Mouse (Mus musculus) MEL (cell line): ENCODE data around the gene Stkld1. TPM values are rescaled to one million over a fixed set of nuclear protein-coding genes. Genes with fewer than 3 reads are reported as not detected.

Source experiments
- DNase-seq: peaks from one replicate; pipeline ENCODE4 v3.0.0; 2011; ENCODE audit warnings: low read depth, low spot score
- H3K27ac ChIP-seq: 2 replicates; pipeline ENCODE4 v1.5.1; 2012; ENCODE audit warnings: low read depth, mild to moderate bottlenecking, control low read depth, low read length, moderate library complexity; ENCODE audit not compliant: control insufficient read depth
- H3K27me3 ChIP-seq, 2 experiments: fragments of 150-350 bp in 1 of 2; sonication (generic) in 1 of 2; 2 replicates each; pipeline ENCODE4 v1.6.1; 2012; ENCODE audit warnings: low read length in 2 of 2, mild to moderate bottlenecking in 2 of 2, improper control_type of control experiment in 1 of 2, moderate library complexity in 1 of 2; ENCODE audit not compliant: insufficient read depth in 2 of 2, control insufficient read depth in 1 of 2
- H3K36me3 ChIP-seq, 2 experiments: 2 replicates each; pipeline ENCODE4 v1.6.1; 2012 to 2014; ENCODE audit warnings: low read length in 2 of 2, improper control_type of control experiment in 1 of 2, inconsistent platforms in 1 of 2, mild to moderate bottlenecking in 1 of 2; ENCODE audit not compliant: insufficient read depth in 2 of 2, control insufficient read depth in 1 of 2
- H3K4me1 ChIP-seq, 2 experiments: fragments of 150-350 bp in 1 of 2; sonication (generic) in 1 of 2; 2 replicates each; pipeline ENCODE4 v1.6.1; 2012; ENCODE audit warnings: low read length in 2 of 2, improper control_type of control experiment in 1 of 2, mild to moderate bottlenecking in 1 of 2; ENCODE audit not compliant: insufficient read depth in 2 of 2, control insufficient read depth in 1 of 2
- H3K4me3 ChIP-seq, 2 experiments: fragments of 150-350 bp in 1 of 2; sonication (generic) in 1 of 2; 2 replicates each; pipeline ENCODE4 v1.5.1; 2012; ENCODE audit warnings: low read depth in 2 of 2, low read length in 2 of 2, mild to moderate bottlenecking in 2 of 2, moderate library complexity in 2 of 2, control low read depth in 1 of 2, improper control_type of control experiment in 1 of 2; ENCODE audit not compliant: control insufficient read depth in 1 of 2, insufficient read depth in 1 of 2
- H3K79me2 ChIP-seq: 2 replicates; pipeline ENCODE4 v1.6.1; 2012; ENCODE audit warnings: mild to moderate bottlenecking, low read length, moderate library complexity; ENCODE audit not compliant: control insufficient read depth, poor library complexity, insufficient read depth
- H3K9ac ChIP-seq: 2 replicates; pipeline ENCODE4 v1.6.1; 2012; ENCODE audit warnings: low read depth, mild to moderate bottlenecking, control low read depth, low read length, moderate library complexity; ENCODE audit not compliant: control insufficient read depth, poor library complexity, severe bottlenecking
- H3K9me3 ChIP-seq: fragments of 150-350 bp; sonication (generic); replicated peaks from 2 replicates; pipeline ENCODE4 v1.6.1; 2012; ENCODE audit warnings: mild to moderate bottlenecking, low read length, improper control_type of control experiment, moderate library complexity; ENCODE audit not compliant: insufficient read depth
- BHLHE40 ChIP-seq: IDR thresholded peaks from 2 replicates; pipeline ENCODE4 v1.6.1; 2012; ENCODE audit warnings: low read depth, mild to moderate bottlenecking, inconsistent platforms, low read length, improper control_type of control experiment, borderline replicate concordance
- CHD1 ChIP-seq: IDR thresholded peaks from 2 replicates; pipeline ENCODE4 v1.6.1; 2012; ENCODE audit warnings: low read depth, mild to moderate bottlenecking, inconsistent platforms, low read length, improper control_type of control experiment
- CHD2 ChIP-seq: IDR thresholded peaks from 2 replicates; pipeline ENCODE4 v1.6.1; 2011; ENCODE audit warnings: low read length, improper control_type of control experiment
- CTCF ChIP-seq, 3 experiments: IDR thresholded peaks in 2 of 3; conservative IDR thresholded peaks in 1 of 3; 2 replicates each; pipeline ENCODE4 v1.5.1; 2011 to 2012; ENCODE audit warnings: low read length in 3 of 3, low read depth in 2 of 3, mild to moderate bottlenecking in 2 of 3, improper control_type of control experiment in 1 of 3, inconsistent platforms in 1 of 3, mixed read lengths in 1 of 3, moderate library complexity in 1 of 3; ENCODE audit not compliant: control insufficient read depth in 1 of 3, insufficient read depth in 1 of 3, poor library complexity in 1 of 3, severe bottlenecking in 1 of 3
- E2F4 ChIP-seq: IDR thresholded peaks from 2 replicates; pipeline ENCODE4 v1.6.1; 2011; ENCODE audit warnings: low read depth, low read length, improper control_type of control experiment, borderline replicate concordance
- ELF1 ChIP-seq: IDR thresholded peaks from 2 replicates; pipeline ENCODE4 v1.6.1; 2014; ENCODE audit warnings: low read depth, mild to moderate bottlenecking, inconsistent platforms, low read length, improper control_type of control experiment, moderate library complexity
- EP300 ChIP-seq, 2 experiments: IDR thresholded peaks; 2 replicates each; pipeline ENCODE4 v1.6.1; 2011; ENCODE audit warnings: improper control_type of control experiment in 2 of 2, low read length in 2 of 2, low read depth in 1 of 2, mild to moderate bottlenecking in 1 of 2
- ETS1 ChIP-seq: IDR thresholded peaks from 2 replicates; pipeline ENCODE4 v1.6.1; 2012; ENCODE audit warnings: low read depth, mild to moderate bottlenecking, inconsistent platforms, low read length, improper control_type of control experiment, moderate library complexity
- GABPA ChIP-seq: IDR thresholded peaks from 2 replicates; pipeline ENCODE4 v1.6.1; 2012; ENCODE audit warnings: low read depth, mild to moderate bottlenecking, inconsistent platforms, low read length, improper control_type of control experiment, moderate library complexity
- GATA1 ChIP-seq: IDR thresholded peaks from 2 replicates; pipeline ENCODE4 v1.6.1; 2011; ENCODE audit warnings: low read depth, low read length, improper control_type of control experiment
- HCFC1 ChIP-seq: IDR thresholded peaks from 2 replicates; pipeline ENCODE4 v1.6.1; 2012; ENCODE audit warnings: low read depth, mild to moderate bottlenecking, inconsistent platforms, low read length, improper control_type of control experiment, moderate library complexity
- JUND ChIP-seq: IDR thresholded peaks from 2 replicates; pipeline ENCODE4 v1.6.1; 2011; ENCODE audit warnings: low read depth, mild to moderate bottlenecking, improper control_type of control experiment, low read length
- KAT2A ChIP-seq: conservative IDR thresholded peaks from 2 replicates; pipeline ENCODE4 v1.6.1; 2012; ENCODE audit warnings: low read depth, low read length, improper control_type of control experiment, inconsistent platforms
- MAFK ChIP-seq: IDR thresholded peaks from 2 replicates; pipeline ENCODE4 v1.6.1; 2011; ENCODE audit warnings: low read depth, mild to moderate bottlenecking, low read length, improper control_type of control experiment, borderline replicate concordance
- MAX ChIP-seq: IDR thresholded peaks from 2 replicates; pipeline ENCODE4 v1.6.1; 2011; ENCODE audit warnings: low read length, improper control_type of control experiment
- MEF2A ChIP-seq: IDR thresholded peaks from 2 replicates; pipeline ENCODE4 v1.6.1; 2014; ENCODE audit warnings: low read depth, mild to moderate bottlenecking, inconsistent platforms, low read length, improper control_type of control experiment; ENCODE audit not compliant: poor library complexity, insufficient replicate concordance, severe bottlenecking; ENCODE audit errors: extremely low read depth
- MXI1 ChIP-seq: IDR thresholded peaks from 2 replicates; pipeline ENCODE4 v1.6.1; 2011; ENCODE audit warnings: mild to moderate bottlenecking, low read depth, low read length, improper control_type of control experiment
- MYB ChIP-seq: IDR thresholded peaks from 2 replicates; pipeline ENCODE4 v1.6.1; 2011; ENCODE audit warnings: mild to moderate bottlenecking, low read depth, low read length, improper control_type of control experiment
- NELFE ChIP-seq: IDR thresholded peaks from 2 replicates; pipeline ENCODE4 v1.6.1; 2011; ENCODE audit warnings: low read depth, low read length, improper control_type of control experiment
- NRF1 ChIP-seq: IDR thresholded peaks from 2 replicates; pipeline ENCODE4 v1.6.1; 2014; ENCODE audit warnings: low read depth, mild to moderate bottlenecking, inconsistent platforms, low read length, improper control_type of control experiment, moderate library complexity; ENCODE audit not compliant: poor library complexity, insufficient read depth, severe bottlenecking
- POLR2A ChIP-seq, 2 experiments: IDR thresholded peaks; 2 replicates each; pipeline ENCODE4 v1.6.1; 2011 to 2012; ENCODE audit warnings: low read length in 2 of 2, mild to moderate bottlenecking in 2 of 2, control low read depth in 1 of 2, improper control_type of control experiment in 1 of 2, low read depth in 1 of 2, moderate library complexity in 1 of 2; ENCODE audit not compliant: control insufficient read depth in 1 of 2, insufficient read depth in 1 of 2, poor library complexity in 1 of 2
- POLR2AphosphoS2 ChIP-seq: IDR thresholded peaks from 2 replicates; pipeline ENCODE4 v1.6.1; 2011; ENCODE audit warnings: low read length, improper control_type of control experiment
- POLR2AphosphoS5 ChIP-seq: IDR thresholded peaks from 2 replicates; pipeline ENCODE4 v1.6.1; 2012; ENCODE audit warnings: low read depth, borderline replicate concordance, mild to moderate bottlenecking, inconsistent platforms, low read length, moderate library complexity, mixed read lengths
- RAD21 ChIP-seq: IDR thresholded peaks from 2 replicates; pipeline ENCODE4 v1.6.1; 2011; ENCODE audit warnings: mild to moderate bottlenecking, low read depth, low read length, improper control_type of control experiment
- RCOR1 ChIP-seq: IDR thresholded peaks from 2 replicates; pipeline ENCODE4 v1.6.1; 2012; ENCODE audit warnings: low read depth, mild to moderate bottlenecking, inconsistent platforms, low read length, improper control_type of control experiment
- SMC3 ChIP-seq: IDR thresholded peaks from 2 replicates; pipeline ENCODE4 v1.6.1; 2011; ENCODE audit warnings: low read depth, low read length, improper control_type of control experiment
- TAL1 ChIP-seq: IDR thresholded peaks from 2 replicates; pipeline ENCODE4 v1.6.1; 2012; ENCODE audit warnings: mild to moderate bottlenecking, inconsistent platforms, low read length, moderate library complexity, mixed read lengths
- TBP ChIP-seq: IDR thresholded peaks from 2 replicates; pipeline ENCODE4 v1.8.0; 2011; ENCODE audit warnings: low read depth, low read length, improper control_type of control experiment
- TCF12 ChIP-seq: IDR thresholded peaks from 2 replicates; pipeline ENCODE4 v1.6.1; 2014; ENCODE audit warnings: low read depth, mild to moderate bottlenecking, inconsistent platforms, low read length, improper control_type of control experiment, moderate library complexity
- UBTF ChIP-seq: IDR thresholded peaks from 2 replicates; pipeline ENCODE4 v1.6.1; 2012; ENCODE audit warnings: low read depth, mild to moderate bottlenecking, inconsistent platforms, low read length, improper control_type of control experiment, moderate library complexity, borderline replicate concordance; ENCODE audit not compliant: insufficient read depth
- USF1 ChIP-seq: IDR thresholded peaks from 2 replicates; pipeline ENCODE4 v1.6.1; 2014; ENCODE audit warnings: low read depth, mild to moderate bottlenecking, inconsistent platforms, low read length, improper control_type of control experiment, moderate library complexity
- USF2 ChIP-seq, 2 experiments: IDR thresholded peaks; 2 replicates each; pipeline ENCODE4 v1.6.1; 2011 to 2012; ENCODE audit warnings: improper control_type of control experiment in 2 of 2, low read length in 2 of 2, borderline replicate concordance in 1 of 2, inconsistent platforms in 1 of 2, low read depth in 1 of 2, mild to moderate bottlenecking in 1 of 2; ENCODE audit not compliant: insufficient read depth in 1 of 2
- ZC3H11A ChIP-seq: IDR thresholded peaks from 2 replicates; pipeline ENCODE4 v1.6.1; 2012; ENCODE audit warnings: low read depth, mild to moderate bottlenecking, inconsistent platforms, low read length, improper control_type of control experiment
- ZKSCAN1 ChIP-seq: IDR thresholded peaks from 2 replicates; pipeline ENCODE4 v1.6.1; 2012; ENCODE audit warnings: low read depth, mild to moderate bottlenecking, inconsistent platforms, low read length, improper control_type of control experiment, moderate library complexity
- ZNF384 ChIP-seq: IDR thresholded peaks from 2 replicates; pipeline ENCODE4 v1.6.1; 2012; ENCODE audit warnings: low read depth, mild to moderate bottlenecking, inconsistent platforms, low read length, improper control_type of control experiment
- polyA plus RNA-seq, 2 experiments: library from polyadenylated mRNA; stranded (reverse) in 1 of 2; unstranded in 1 of 2; fragments of >175 nt in 1 of 2; fragments of >200 nt in 1 of 2; gene quantifications; 2 replicates each; pipeline versions ENCODE4 v1.2.1 to v1.2.4; 2012; ENCODE audit warnings: low replicate concordance in 2 of 2, low read depth in 1 of 2; ENCODE audit not compliant: insufficient read length in 2 of 2, insufficient read depth in 1 of 2, missing spikeins in 1 of 2
- total RNA-seq: library from RNA; depleted of rRNA; stranded (reverse); fragments of 300-350 nt; gene quantifications from 2 replicates; pipeline ENCODE4 v1.2.3, GENCODE M21; 2012

Stkld1 gene
- total and polyA plus RNA-seq, 3 experiments = 0.25 TPM; not detected in 2

- H3K4me3 ChIP-seq = peak within 1 kb of the TSS; percentile 88 to 89
- H3K36me3 ChIP-seq = peaks cover 2 to 17% of the 10 kb centered on the region in 2 experiments; a peak in 3 of 4 replicates
- H3K9me3 ChIP-seq = no peaks in the 10 kb centered on the region
- H3K4me1 ChIP-seq = peaks cover 2 to 16% of the 10 kb centered on the region in 2 experiments; a peak in 3 of 4 replicates
- no peaks in the 10 kb centered on the region for H3K27me3 ChIP-seq
- H3K79me2 ChIP-seq = peaks cover 26% of the 10 kb centered on the region
- peak; percentile 97 for DNase-seq
- H3K27ac ChIP-seq = peak within 1 kb of the TSS; percentile 93
- peak within 1 kb of the TSS; percentile 93 for H3K9ac ChIP-seq
- TF ChIP-seq MAFK (no peak), GATA1 (no peak), BHLHE40 (no peak), GABPA (no peak), MEF2A (no peak), MYB (no peak), MAX (peak; percentile 81), CHD1 (no peak), ELF1 (peak; percentile 52), POLR2AphosphoS5 (no peak), MXI1 (peak; percentile 78), NELFE (peak; percentile 91), NRF1 (peak; percentile 86), KAT2A (peak; percentile 75), EP300 (IDR thresholded peaks at IDR 0.05; ENCODE audit: low read depth in 1 of 2, low read length in 2 of 2) (no peak; a peak in 1 of 4 replicates), USF2 (IDR thresholded peaks at IDR 0.05; ENCODE audit: borderline replicate concordance in 1 of 2, insufficient read depth in 1 of 2, low read depth in 1 of 2, low read length in 2 of 2) (no peak), UBTF (peak; percentile 58; the same call in 1 of the 2 replicates), SMC3 (no peak), POLR2AphosphoS2 (peak; percentile 89; the same call in 1 of the 2 replicates), TAL1 (no peak), CHD2 (no peak), USF1 (no peak), RAD21 (no peak), ZC3H11A (no peak), JUND (no peak), CTCF (IDR thresholded peaks at IDR 0.05 in 2 of 3, conservative IDR thresholded peaks at IDR 0.05 in 1 of 3; ENCODE audit: control insufficient read depth in 1 of 3, insufficient read depth in 1 of 3, low read depth in 2 of 3, low read length in 3 of 3, poor library complexity in 1 of 3, severe bottlenecking in 1 of 3) (no peak), TCF12 (peak; percentile 33; the same call in 1 of the 2 replicates), HCFC1 (peak; percentile 94), ZNF384 (no peak), TBP (peak; percentile 83), ZKSCAN1 (no peak), RCOR1 (0 out of 2 replicates have a peak, but pooled peaks have one; percentile 15), POLR2A (IDR thresholded peaks at IDR 0.05; ENCODE audit: control insufficient read depth in 1 of 2, insufficient read depth in 1 of 2, low read depth in 1 of 2, low read length in 2 of 2, poor library complexity in 1 of 2) (peak; percentile 71 to 92), ETS1 (no peak), E2F4 (no peak)
Measured at GRCm38 (mm10) chr2:26963923-26964723, 30.3 kb downstream of the Stkld1 start, which contains the start of gene Rexo4. Gene Rexo4, minus strand, starts transcription at chr2:26964386.
